Mouse (Mus musculus) small intestine, adult 2 months (tissue): ENCODE measurements around the gene Ica1. TPM values are rescaled to one million over a fixed set of nuclear protein-coding genes. Genes with fewer than 3 reads are reported as not detected.

Source experiments
- H3K27ac ChIP-seq: fragments of 200-500 bp; 2 replicates; pipeline ENCODE4 v1.5.1; 2012; ENCODE audit warnings: low read depth, low read length, control low read depth, inconsistent platforms; ENCODE audit not compliant: insufficient read depth
- H3K27me3 ChIP-seq: fragments of 200-500 bp; 2 replicates; pipeline ENCODE4 v1.6.1; 2012; ENCODE audit warnings: mild to moderate bottlenecking, moderate library complexity, low read length, inconsistent platforms; ENCODE audit not compliant: control insufficient read depth, insufficient read depth
- H3K36me3 ChIP-seq: fragments of 200-500 bp; 2 replicates; pipeline ENCODE4 v1.6.1; 2012; ENCODE audit warnings: mild to moderate bottlenecking, low read length, control low read depth, inconsistent platforms; ENCODE audit not compliant: control insufficient read depth, insufficient read depth
- H3K4me1 ChIP-seq: fragments of 200-500 bp; 2 replicates; pipeline ENCODE4 v1.6.1; 2012; ENCODE audit warnings: low read length, inconsistent platforms, mixed read lengths; ENCODE audit not compliant: control insufficient read depth, insufficient read depth, insufficient read length
- H3K4me3 ChIP-seq: fragments of 200-500 bp; 2 replicates; pipeline ENCODE4 v1.5.1; 2012; ENCODE audit warnings: low read depth, mild to moderate bottlenecking, control low read depth, inconsistent platforms, low read length, moderate library complexity
- CTCF ChIP-seq: fragments of 200-500 bp; IDR thresholded peaks from 2 replicates; pipeline ENCODE4 v1.5.1; 2012; ENCODE audit warnings: low read depth, mild to moderate bottlenecking, control low read depth, inconsistent platforms, low read length, moderate library complexity, mixed read lengths; ENCODE audit not compliant: insufficient replicate concordance, insufficient read length; ENCODE audit errors: extremely low read depth
- POLR2A ChIP-seq: fragments of 200-500 bp; IDR thresholded peaks from 2 replicates; pipeline ENCODE4 v1.6.1; 2012; ENCODE audit warnings: low read depth, mild to moderate bottlenecking, control low read depth, inconsistent platforms, low read length, moderate library complexity
- WGBS: fragments of 180-500 bp; shearing (Covaris S2); methylation state at CpG from one replicate; pipeline ENCODE4 v1.1.7; 2018; 5-methylcytosine and 5-hydroxymethylcytosine counted together
- polyA plus RNA-seq: library from polyadenylated mRNA; depleted of rRNA; stranded (reverse); fragments of >200 nt; gene quantifications from 2 replicates; pipeline ENCODE4 v1.2.3, GENCODE M21; 2012

The Ica1 gene
- polyA plus RNA-seq, 1 experiment = 1.3 TPM

DNA sequence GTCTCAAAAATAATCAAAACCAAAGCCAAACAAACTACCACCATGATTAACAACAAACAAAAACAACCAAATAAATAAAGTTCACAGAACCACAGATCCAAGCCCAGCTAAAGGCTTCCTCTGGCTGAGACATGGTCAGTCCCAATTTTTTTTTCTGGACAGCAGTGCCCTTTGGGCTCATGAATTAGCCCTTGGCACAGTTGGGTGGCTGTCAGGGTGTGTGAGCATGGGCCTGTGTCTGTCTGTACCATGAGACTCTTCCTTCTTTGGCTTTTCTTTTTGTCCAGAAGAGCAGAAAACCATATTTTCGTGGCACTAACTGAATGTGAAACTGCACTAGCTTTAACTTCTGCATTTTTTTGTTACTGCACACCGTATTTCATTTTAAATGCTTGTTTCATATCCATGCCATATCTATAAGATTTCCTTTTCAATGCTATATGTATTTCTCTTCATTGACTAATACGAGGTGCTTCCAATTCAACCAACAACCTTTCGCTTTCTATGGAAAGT is 34.0 kb downstream of the Ica1 start:
- 79% methylated on average over 4 of the region's 4 CpGs for WGBS
- no peaks in the 10 kb centered on the region for H3K4me1 ChIP-seq
- no peak for TF ChIP-seq CTCF
- TF ChIP-seq POLR2A = no peak
- H3K36me3 ChIP-seq = no peaks in the 10 kb centered on the region
- no peak overlapping the region for H3K27ac ChIP-seq
- no peak overlapping the region for H3K4me3 ChIP-seq
- no peaks in the 10 kb centered on the region for H3K27me3 ChIP-seq

DNA sequence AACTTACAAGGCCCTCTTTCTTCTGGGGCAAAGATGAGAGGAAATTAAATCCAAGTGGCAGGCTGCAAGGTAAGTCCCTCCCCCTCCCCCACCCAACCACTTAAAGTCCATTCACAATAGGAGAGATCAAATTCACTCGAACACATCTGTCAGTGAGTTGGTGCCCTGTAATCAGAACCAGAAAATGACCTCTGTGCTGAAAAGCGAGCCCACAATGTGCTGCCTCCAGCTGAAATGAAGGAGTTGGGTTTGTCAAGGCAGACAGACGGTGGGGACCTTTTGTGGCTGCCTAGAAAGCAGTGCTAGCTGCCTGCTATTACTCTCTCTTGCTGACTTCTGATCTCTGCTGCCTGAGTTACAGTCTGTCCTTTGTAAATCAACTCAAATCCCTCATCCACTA is 35.8 kb downstream of the Ica1 start:
- Histone ChIP-seq H3K4me3 (no peak overlapping the region), H3K27me3 (no peaks in the 10 kb centered on the region), H3K36me3 (no peaks in the 10 kb centered on the region), H3K4me1 (no peaks in the 10 kb centered on the region), H3K27ac (no peak overlapping the region)
- no peak for TF ChIP-seq CTCF
- no peak for TF ChIP-seq POLR2A
- 68% methylated on average over 3 of the region's 3 CpGs for WGBS

DNA sequence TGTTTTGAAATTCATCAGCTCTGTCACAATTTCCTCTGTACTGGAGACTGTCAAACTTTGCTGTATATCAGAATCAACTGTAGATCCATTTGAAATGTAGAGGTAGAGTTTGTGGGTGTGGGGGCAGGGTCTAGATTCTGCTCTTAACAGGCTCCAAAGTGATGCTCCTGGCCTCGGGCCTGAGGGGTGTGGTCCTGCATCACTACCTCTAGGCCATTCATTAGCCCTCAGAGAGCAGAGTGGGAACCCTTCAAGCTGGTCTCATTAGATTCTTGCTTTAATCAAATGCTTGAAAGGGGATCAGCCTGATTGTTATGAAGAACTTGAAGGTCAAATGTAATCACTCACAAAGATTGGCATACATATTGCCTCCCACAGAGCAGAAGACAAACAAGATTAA is 36.6 kb downstream of the Ica1 start:
- Histone ChIP-seq H3K4me3 (no peak overlapping the region), H3K36me3 (no peaks in the 10 kb centered on the region), H3K27ac (no peak overlapping the region), H3K27me3 (no peaks in the 10 kb centered on the region), H3K4me1 (no peaks in the 10 kb centered on the region)
- no peak for TF ChIP-seq CTCF
- WGBS = 43% methylated on average over 1 of the region's 1 CpGs

DNA sequence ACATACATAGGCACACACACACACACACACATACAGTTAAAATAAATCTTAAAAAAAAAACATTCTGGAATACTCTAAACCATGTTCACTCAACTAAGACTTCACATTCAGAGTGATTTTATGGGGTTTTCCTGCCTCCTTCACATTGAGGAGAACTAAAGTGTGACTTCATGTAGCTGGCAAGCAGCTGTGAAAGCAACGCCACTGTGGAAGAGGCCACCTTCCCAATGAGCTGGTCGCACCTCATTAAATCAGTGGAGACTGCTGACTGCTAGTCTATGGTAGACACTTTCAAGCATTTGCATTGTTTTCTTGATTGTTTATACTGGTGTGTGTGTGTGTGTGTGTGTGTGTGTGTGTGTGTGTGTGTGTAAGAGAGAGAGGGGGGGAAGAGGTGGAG is 38.2 kb downstream of the Ica1 start:
- H3K27ac ChIP-seq = no peak overlapping the region
- 85% methylated on average over 2 of the region's 2 CpGs for WGBS

DNA sequence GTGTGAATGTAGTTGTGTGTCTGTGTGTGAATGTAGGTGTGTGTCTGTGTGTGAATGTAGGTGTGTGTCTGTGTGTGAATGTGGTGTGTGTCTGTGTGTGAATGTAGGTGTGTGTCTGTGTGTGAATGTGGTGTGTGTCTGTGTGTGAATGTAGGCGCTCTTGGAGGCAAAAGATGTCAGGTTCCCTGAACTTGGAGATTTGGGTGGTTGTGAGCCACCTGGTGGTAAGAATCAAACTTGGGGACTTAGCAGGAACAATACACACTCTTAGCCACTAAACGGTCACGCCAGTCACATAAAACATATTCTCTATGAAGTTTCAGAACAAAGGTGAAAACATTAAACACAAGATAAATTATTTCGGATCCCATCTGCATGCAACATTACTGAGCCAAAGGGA is 39.9 kb downstream of the Ica1 start:
- H3K4me3 ChIP-seq = no peak overlapping the region
- H3K27ac ChIP-seq = no peak overlapping the region
- no peaks in the 10 kb centered on the region for H3K4me1 ChIP-seq
- WGBS = 63% methylated on average over 4 of the region's 4 CpGs
- no peaks in the 10 kb centered on the region for H3K27me3 ChIP-seq
- no peaks in the 10 kb centered on the region for H3K36me3 ChIP-seq
- TF ChIP-seq CTCF = no peak
- TF ChIP-seq POLR2A = no peak

More for the DNA sequence above, 38.2 kb downstream of the Ica1 start:
- Histone ChIP-seq H3K36me3 (no peaks in the 10 kb centered on the region), H3K4me1 (no peaks in the 10 kb centered on the region), H3K4me3 (no peak overlapping the region), H3K27me3 (no peaks in the 10 kb centered on the region)
- TF ChIP-seq CTCF (no peak), POLR2A (no peak)

DNA sequence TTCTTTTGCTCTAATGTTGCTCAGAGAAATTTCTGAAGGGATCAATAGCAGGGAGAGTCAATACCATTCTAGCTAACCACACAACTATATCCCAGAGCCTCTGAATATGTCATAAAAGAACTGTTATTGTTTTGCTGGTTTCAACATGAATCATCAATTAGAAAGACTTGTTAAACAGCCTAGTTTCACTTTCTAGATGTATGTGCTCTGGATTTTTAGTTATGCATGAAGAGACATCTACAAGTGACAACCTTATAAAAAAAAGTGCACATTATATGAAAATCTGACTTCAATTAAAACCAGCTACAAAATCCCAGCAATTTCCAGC is 41.8 kb downstream of the Ica1 start:
- Histone ChIP-seq H3K4me1 (no peaks in the 10 kb centered on the region), H3K36me3 (no peaks in the 10 kb centered on the region), H3K27ac (no peak overlapping the region), H3K4me3 (no peak overlapping the region), H3K27me3 (no peaks in the 10 kb centered on the region)
- no peak for TF ChIP-seq CTCF

DNA sequence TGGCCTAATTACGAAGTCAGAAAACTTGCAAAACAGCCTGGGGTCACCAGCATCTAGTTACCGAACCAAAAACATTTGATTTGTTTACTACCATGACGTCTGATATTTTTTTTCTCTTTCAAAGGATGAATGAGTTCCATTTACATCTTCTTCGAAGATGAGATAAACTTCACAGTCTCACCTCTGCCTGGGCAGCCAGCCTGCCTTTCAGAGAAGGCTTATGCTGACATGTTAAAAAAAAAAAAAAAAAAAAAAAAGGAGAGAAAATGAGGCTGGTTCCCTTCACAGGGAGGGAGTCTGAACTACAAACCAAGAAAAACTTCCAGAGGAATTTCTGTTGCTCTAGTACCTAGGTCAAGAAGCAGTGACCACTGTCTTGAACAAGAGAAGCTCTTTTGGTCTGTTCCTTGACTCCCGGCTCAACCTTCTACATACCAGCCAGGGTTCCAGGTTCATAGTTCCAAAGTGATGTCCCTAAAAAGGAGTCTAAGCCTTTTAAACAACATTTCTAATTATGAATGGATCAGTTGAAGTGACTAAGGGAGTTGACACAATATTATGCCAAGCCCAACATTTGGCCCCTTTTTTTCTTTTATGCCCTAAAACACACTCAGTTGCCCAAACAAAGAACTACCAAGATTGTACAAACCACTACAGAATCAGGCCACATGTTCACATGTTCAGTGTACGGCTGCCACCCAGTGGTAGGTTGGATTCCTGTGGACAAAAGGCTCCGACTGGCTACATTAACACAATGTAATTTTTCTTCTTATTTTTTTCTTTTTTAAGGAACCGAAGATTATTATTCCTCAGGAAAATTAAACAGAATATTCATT is 42.4 kb downstream of the Ica1 start:
- Histone ChIP-seq H3K27ac (no peak overlapping the region), H3K27me3 (no peaks in the 10 kb centered on the region), H3K4me3 (no peak overlapping the region), H3K36me3 (no peaks in the 10 kb centered on the region), H3K4me1 (no peaks in the 10 kb centered on the region)
- WGBS = 57% methylated on average over 8 of the region's 8 CpGs
- peak; percentile 58; the same call in 1 of the 2 replicates for TF ChIP-seq CTCF
- TF ChIP-seq POLR2A = no peak
